Mouse (Mus musculus) layer of hippocampus, adult 11-12 months (tissue): ENCODE results near the gene Cltb.

Experiments
- DNase-seq: peaks from one replicate; pipeline ENCODE4 v3.0.0; 2022; ENCODE audit warnings: low spot score

Cltb gene

DNA sequence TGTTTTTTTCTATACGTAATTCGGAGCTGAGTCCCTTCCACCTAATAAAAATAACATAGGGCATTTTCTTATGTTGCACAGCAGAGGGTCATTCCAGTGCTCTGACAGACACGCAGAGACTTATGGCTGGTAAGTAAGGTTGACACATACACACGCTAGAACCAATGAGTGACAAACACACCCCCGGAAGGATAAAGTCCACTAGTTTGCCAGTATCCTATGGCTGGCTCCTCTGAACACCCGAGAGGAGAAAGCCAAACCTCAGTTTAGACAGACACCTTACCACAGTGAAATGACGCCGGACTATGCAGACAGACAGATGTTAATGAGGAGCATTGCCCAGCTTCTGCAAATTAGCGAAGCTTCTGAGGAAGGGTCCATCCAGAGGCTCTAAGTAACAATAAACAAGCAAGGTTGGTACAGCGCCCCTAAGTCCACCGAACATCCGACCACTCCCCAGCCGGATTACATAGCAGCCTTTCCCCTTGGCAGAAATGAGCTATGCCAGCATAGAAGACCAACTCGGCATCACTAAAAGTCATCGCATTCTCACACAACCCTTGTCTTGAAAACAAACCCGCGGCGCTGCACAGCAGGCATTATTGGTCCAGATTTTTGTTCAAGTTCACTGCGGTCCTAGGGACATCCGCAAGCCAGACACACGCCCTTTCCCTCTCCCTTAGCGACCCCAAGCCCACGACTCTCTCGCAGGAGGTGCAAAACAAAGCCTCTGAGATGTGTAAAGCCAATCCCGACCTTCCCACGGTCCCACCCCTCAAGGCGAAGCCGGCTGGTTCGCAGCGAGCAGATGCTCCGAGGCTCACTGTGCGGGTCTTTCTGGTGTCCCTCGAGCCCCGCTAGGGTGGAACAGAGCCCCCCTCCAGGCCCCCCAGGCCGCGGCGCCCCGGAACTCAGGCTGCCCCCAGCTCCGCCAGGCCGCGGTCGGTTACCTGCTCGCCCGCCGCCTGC lies 46.6 kb downstream of the Cltb start:
- no peak for DNase-seq

DNA sequence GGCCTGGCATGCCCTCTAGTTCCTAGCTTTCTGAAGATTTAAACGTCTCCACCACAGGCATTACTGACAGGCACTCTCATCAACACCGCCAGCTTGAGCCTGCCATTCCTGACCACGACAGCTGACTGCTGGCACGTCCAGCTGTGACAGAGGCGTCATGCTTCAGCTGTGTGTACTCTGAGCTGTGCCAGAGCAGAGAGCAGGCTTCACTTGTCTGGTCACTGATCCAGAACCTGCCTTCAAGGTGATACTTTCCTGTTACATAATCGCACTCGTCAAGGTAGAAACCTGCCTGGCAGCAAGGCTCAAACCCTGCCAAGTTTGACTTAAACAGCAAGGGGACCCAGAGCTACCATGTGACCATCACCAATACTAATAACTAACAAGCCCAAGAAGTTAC lies 48.6 kb downstream of the Cltb start:
- no peak for DNase-seq

DNA sequence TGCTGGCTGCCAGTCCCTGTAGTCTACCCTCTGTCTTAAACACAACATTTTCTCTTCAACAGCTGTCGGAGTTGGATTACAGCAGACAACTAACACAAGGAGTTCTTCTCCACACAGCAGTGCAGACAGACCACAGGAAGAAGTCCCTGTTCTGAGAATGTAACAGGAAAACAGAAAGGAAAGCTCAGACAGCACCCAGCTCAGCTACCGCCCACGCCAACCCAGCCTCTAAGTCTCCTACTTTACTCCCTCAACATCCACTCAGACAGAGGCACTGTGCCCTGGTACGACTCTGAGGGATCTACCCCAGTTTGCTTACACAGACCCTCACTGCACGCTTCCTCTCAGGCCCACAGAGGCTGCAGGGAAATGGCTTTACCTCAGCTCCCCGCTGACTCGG lies 50.5 kb downstream of the Cltb start:
- peak; percentile 47 for DNase-seq

DNA sequence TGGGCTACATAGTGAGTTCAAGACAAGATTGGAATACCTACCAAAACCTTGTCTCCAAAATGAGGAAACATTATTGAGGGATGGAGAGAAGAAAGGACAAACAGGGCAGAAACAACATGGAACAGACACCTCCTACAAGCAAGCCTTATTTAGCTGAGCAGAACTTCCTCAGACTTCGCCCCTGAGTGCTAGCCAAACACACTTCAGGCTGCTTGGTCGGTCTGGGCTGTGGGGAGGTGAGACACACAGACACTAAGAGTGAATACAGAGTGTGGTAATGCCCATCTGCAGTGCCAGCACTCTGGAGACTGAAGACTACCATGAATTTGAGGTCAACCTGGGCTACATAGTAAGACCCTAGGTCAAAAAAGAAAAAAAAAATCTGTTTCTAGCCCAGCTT lies 51.5 kb downstream of the Cltb start:
- no peak for DNase-seq

DNA sequence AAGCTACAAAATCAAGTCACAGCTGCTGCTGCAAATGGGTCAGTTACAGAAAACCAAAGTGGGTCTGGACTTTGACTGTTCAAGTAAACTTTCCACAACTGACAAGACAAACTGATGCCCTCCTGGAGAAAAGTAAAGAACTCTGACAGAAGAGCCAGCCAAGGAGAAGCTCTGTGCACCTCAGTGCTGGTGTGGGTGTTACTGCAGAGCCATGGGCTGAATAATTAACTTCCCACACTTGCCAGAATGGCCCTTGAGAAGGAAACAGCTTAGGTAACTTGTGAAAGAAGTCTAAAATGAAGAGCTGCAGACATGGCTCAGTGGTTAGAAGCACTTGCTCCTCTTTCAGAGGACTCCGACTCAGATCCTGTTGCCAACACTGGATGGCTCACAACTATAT lies 53.5 kb downstream of the Cltb start:
- no peak for DNase-seq

DNA sequence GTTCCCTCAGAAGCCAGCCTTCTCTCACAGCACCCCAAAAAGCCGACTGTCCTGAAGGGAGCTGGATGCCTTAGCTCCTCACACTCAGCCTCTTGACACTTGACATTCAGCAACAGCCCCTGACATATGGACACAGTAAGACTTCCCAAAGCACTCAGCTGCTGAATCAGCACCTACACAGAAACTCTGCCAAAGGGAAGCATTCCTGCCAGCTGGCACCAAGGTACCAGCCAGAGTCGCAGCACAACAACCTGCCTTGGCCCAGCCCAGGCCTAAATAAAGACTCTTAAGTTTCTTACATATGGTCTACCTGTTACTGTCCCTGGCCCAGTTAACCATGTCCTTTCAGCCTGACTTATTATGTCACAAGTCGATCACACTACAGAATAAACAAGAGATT lies 54.3 kb downstream of the Cltb start:
- DNase-seq, result no peak

DNA sequence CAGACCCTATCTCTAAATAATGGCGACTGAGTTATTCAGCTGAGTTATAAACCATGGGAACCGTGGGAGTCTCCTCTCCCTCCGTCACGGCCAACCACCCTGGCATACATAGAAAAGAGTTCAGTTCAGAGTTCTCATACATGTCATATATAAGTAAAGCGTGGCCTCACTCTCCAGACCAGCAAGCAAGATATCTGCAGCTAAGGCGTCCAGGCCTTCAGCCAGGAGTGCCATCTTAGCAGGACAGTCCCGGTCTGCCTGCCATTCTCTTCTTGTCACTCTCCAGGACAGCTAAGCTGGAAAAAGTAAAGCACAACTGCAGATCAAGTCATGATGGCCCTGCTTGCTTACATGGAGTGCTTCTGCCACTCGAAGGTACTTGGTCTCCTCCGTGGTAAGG lies 55.0 kb downstream of the Cltb start:
- DNase-seq, result no peak

DNA sequence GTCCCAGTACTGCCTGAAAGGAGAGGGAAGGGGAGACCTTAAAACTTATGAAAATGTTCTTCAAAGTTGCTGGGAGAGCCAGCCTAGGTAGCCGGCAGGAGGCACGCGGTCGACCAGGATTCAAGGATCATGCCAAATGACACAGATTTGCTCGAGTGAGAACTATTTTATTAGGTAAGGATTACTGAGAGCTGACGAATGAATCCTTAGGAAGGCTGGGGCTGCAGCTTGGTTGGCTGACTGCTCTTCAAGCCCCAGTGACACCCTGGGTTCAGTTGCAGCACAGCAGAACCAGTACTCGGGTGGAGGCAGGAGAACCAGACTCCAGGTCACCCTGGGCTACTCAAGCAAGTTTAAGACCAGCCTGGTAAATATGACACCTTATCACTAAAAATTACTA lies 63.1 kb downstream of the Cltb start:
- DNase-seq, result no peak
